In the genomic region with DNA sequence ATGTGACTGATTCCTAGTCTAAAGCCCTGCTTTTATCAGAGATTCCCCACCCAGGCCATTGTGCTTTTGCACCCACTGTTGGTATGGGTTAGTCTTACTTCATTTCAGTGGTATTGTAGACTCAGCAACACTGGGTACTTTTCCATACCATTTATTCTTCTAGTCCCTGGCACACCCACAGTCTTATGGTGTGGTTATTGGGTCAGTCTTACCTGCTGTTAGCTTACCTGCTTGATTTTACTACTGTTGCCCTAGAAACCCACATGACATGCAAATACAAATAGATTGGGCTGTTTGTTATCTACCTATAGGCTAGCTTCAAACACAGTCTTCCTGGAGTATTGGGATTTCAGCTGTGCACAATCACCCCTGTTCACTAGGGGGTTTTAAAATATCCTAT, we compare ENCODE assay signal across 33 mouse cellular contexts. TPM values are rescaled to one million over a fixed set of nuclear protein-coding genes. Genes with fewer than 3 reads are reported as not detected.
DNase-seq lines count a peak whose midpoint lies in the region; ATAC-seq and TF ChIP-seq lines count a peak whose summit lies in the region.
"Had no signal": no experiment of that assay in that cellular context is flagged by ENCODE, and none has a peak within 500 bp of the region (broad histone marks: within the 10 kb centered on the region; RNA-seq: fewer than 3 reads in every experiment).

No protein-coding gene starts in this region.

- no peaks in the 10 kb centered on the region for H3K27me3 ChIP-seq in heart, embryonic 15.5 days
- H3K27me3 ChIP-seq in intestine, embryonic 15.5 days (replicated peaks): no peaks in the 10 kb centered on the region
- H3K27me3 ChIP-seq in limb, embryonic 15.5 days: no peaks in the 10 kb centered on the region
- no peaks in the 10 kb centered on the region for H3K27me3 ChIP-seq in forebrain, embryonic 10.5 days (ENCODE audit: poor library complexity, severe bottlenecking)
- H3K27me3 ChIP-seq: embryonic facial prominence, embryonic 12.5 days; forebrain, embryonic 12.5 days; hindbrain, embryonic 13.5 days; liver, embryonic 15.5 days; midbrain, embryonic 15.5 days; neural tube, embryonic 15.5 days had no signal

- no peaks in the 10 kb centered on the region for H3K36me3 ChIP-seq in heart, embryonic 15.5 days
- H3K36me3 ChIP-seq in intestine, embryonic 15.5 days: no peaks in the 10 kb centered on the region
- H3K36me3 ChIP-seq in limb, embryonic 15.5 days: no peaks in the 10 kb centered on the region
- H3K36me3 ChIP-seq in forebrain, embryonic 10.5 days (replicated peaks): no peaks in the 10 kb centered on the region
- H3K36me3 ChIP-seq: embryonic facial prominence, embryonic 12.5 days; forebrain, embryonic 12.5 days; heart, embryonic 10.5 days; hindbrain, embryonic 13.5 days; liver, embryonic 15.5 days; midbrain, embryonic 10.5 days; midbrain, embryonic 15.5 days; neural tube, embryonic 15.5 days had no signal

- H3K4me2 ChIP-seq in heart, embryonic 15.5 days: no peak overlapping the region
- H3K4me2 ChIP-seq in intestine, embryonic 15.5 days (replicated peaks): no peak overlapping the region
- no peak overlapping the region for H3K4me2 ChIP-seq in limb, embryonic 15.5 days
- H3K4me2 ChIP-seq: embryonic facial prominence, embryonic 12.5 days; forebrain, embryonic 12.5 days; hindbrain, embryonic 13.5 days; liver, embryonic 15.5 days; lung, embryonic 14.5 days; midbrain, embryonic 15.5 days; neural tube, embryonic 15.5 days had no signal

- no peak overlapping the region for H3K9ac ChIP-seq in heart, embryonic 15.5 days
- H3K9ac ChIP-seq in intestine, embryonic 15.5 days: no peak overlapping the region
- no peak overlapping the region for H3K9ac ChIP-seq in limb, embryonic 15.5 days
- H3K9ac ChIP-seq: embryonic facial prominence, embryonic 12.5 days; forebrain, embryonic 12.5 days; forebrain, postnatal 0 days; hindbrain, embryonic 13.5 days; liver, embryonic 15.5 days; lung, embryonic 14.5 days; midbrain, embryonic 15.5 days; neural tube, embryonic 15.5 days had no signal

- ATAC-seq in heart, embryonic 15.5 days (replicated peaks; ENCODE audit: insufficient number of reproducible peaks, insufficient read depth, low FRiP score, low read depth): no peak
- 0 out of 2 replicates have a peak, but pooled peaks have one; percentile 26 for ATAC-seq in intestine, embryonic 15.5 days
- no peak for ATAC-seq in limb, embryonic 15.5 days (ENCODE audit: insufficient number of reproducible peaks, low FRiP score, low TSS enrichment, low read depth)
- ATAC-seq: midbrain, embryonic 15.5 days had no signal

- H3K4me3 ChIP-seq in heart, embryonic 15.5 days: no peak overlapping the region
- no peak overlapping the region for H3K4me3 ChIP-seq in bone marrow macrophage, adult 2 months (ENCODE audit: insufficient read depth, low read length)
- no peak overlapping the region for H3K4me3 ChIP-seq in intestine, embryonic 15.5 days (replicated peaks)
- no peak overlapping the region for H3K4me3 ChIP-seq in limb, embryonic 15.5 days
- no peak overlapping the region for H3K4me3 ChIP-seq in forebrain, embryonic 10.5 days
- H3K4me3 ChIP-seq: embryonic facial prominence, embryonic 12.5 days; erythroblast, embryonic 14.5 days; forebrain, embryonic 12.5 days; heart, embryonic 10.5 days; hindbrain, embryonic 13.5 days; layer of hippocampus, adult 2 months; left cerebral cortex, adult 2 months; liver, embryonic 15.5 days; midbrain, embryonic 10.5 days; midbrain, embryonic 15.5 days; neural tube, embryonic 15.5 days had no signal

- H3K27ac ChIP-seq in heart, embryonic 15.5 days: 0 out of 2 replicates have a peak overlapping the region, but pooled peaks have one; percentile 44
- peak overlapping the region; percentile 62 for H3K27ac ChIP-seq in bone marrow macrophage, adult 2 months (ENCODE audit: insufficient read depth, low read depth, low read length)
- no peak overlapping the region for H3K27ac ChIP-seq in intestine, embryonic 15.5 days
- H3K27ac ChIP-seq in limb, embryonic 15.5 days: peak overlapping the region; percentile 76
- no peak overlapping the region for H3K27ac ChIP-seq in forebrain, embryonic 10.5 days
- H3K27ac ChIP-seq: embryonic facial prominence, embryonic 12.5 days; forebrain, embryonic 12.5 days; heart, embryonic 10.5 days; hindbrain, embryonic 13.5 days; layer of hippocampus, adult 2 months; left cerebral cortex, adult 2 months; liver, embryonic 15.5 days; midbrain, embryonic 10.5 days; midbrain, embryonic 15.5 days; neural tube, embryonic 15.5 days had no signal

- no peak for TF ChIP-seq CTCF in bone marrow macrophage, adult 2 months (IDR thresholded peaks at IDR 0.05; ENCODE audit: low read depth, low read length)

- H3K9me3 ChIP-seq in heart, embryonic 15.5 days (replicated peaks): no peaks in the 10 kb centered on the region
- no peaks in the 10 kb centered on the region for H3K9me3 ChIP-seq in intestine, embryonic 15.5 days
- H3K9me3 ChIP-seq in limb, embryonic 15.5 days: no peaks in the 10 kb centered on the region
- H3K9me3 ChIP-seq in forebrain, embryonic 10.5 days: no peaks in the 10 kb centered on the region
- H3K9me3 ChIP-seq: embryonic facial prominence, embryonic 12.5 days; forebrain, embryonic 12.5 days; heart, embryonic 10.5 days; hindbrain, embryonic 13.5 days; liver, embryonic 15.5 days; midbrain, embryonic 10.5 days; midbrain, embryonic 15.5 days; neural tube, embryonic 15.5 days had no signal

- no peak for TF ChIP-seq POLR2A in bone marrow macrophage, adult 2 months (IDR thresholded peaks at IDR 0.05; ENCODE audit: borderline replicate concordance, low read depth, low read length)

- H3K4me1 ChIP-seq in heart, embryonic 15.5 days (replicated peaks): peaks cover 55% of the 10 kb centered on the region
- peaks cover 60% of the 10 kb centered on the region for H3K4me1 ChIP-seq in bone marrow macrophage, adult 2 months (ENCODE audit: control insufficient read depth, insufficient read depth, low read length)
- H3K4me1 ChIP-seq in intestine, embryonic 15.5 days (replicated peaks): no peaks in the 10 kb centered on the region
- peaks cover 8% of the 10 kb centered on the region; the same call in 1 of the 2 replicates for H3K4me1 ChIP-seq in limb, embryonic 15.5 days
- 0 out of 2 replicates have a peak, but pooled peaks cover 4% of the 10 kb centered on the region for H3K4me1 ChIP-seq in forebrain, embryonic 10.5 days
- H3K4me1 ChIP-seq: forebrain, embryonic 12.5 days; hindbrain, embryonic 13.5 days; midbrain, embryonic 10.5 days; midbrain, embryonic 15.5 days; neural tube, embryonic 15.5 days had no signal

- intact Hi-C loops in heart, postnatal 36 days (cut with DNase I): no loop called here

- no peak for DNase-seq in heart, postnatal 36 days
- no peak for DNase-seq in layer of hippocampus, adult 11-12 months (ENCODE audit: low spot score)
- DNase-seq in urinary bladder, postnatal 25 days (ENCODE audit: low spot score): no peak
- DNase-seq in forebrain, embryonic 10.5 days (ENCODE audit: extremely low spot score, low spot score): no peak
- DNase-seq: adrenal gland, adult 2 months; adrenal gland, postnatal 36 days; cerebellum, adult 2 months; cerebellum, postnatal 36 days; gastrocnemius, postnatal 10 days; kidney, adult 9 months; kidney, postnatal 10 days; lung, embryonic 14.5 days; lung, postnatal 14 days; right cerebral cortex, postnatal 25 days; thymus, adult 2 months; thymus, postnatal 4 days had no signal

RNA-seq across cellular contexts. Expression of a gene that starts 22.3 kb away (rescaled TPM):
- 28.5 and 32.0 TPM in 2 replicates for polyA plus RNA-seq in heart, embryonic 15.5 days (2015; fragmentation: Nextera tagmentation; extraction: Ambion mirVana)
- 10 to 100 TPM; 12.8 to 13.7 TPM for total RNA-seq in heart, postnatal 36 days (2021)
- 7.4 and 8.2 TPM in 2 replicates for polyA plus RNA-seq in bone marrow macrophage, adult 2 months (2012; ENCODE audit: insufficient read depth, insufficient read length, missing spikeins)
- 18.0 and 18.8 TPM in 2 replicates for polyA plus RNA-seq in intestine, embryonic 15.5 days (2015; fragmentation: Nextera tagmentation; extraction: Ambion mirVana)
- 17.3 and 17.4 TPM in 2 replicates for polyA plus RNA-seq in limb, embryonic 15.5 days (2015; fragmentation: Nextera tagmentation; extraction: Ambion mirVana)
- polyA plus RNA-seq in forebrain, embryonic 10.5 days (2016; fragmentation: Nextera tagmentation; extraction: Ambion mirVana): 21.2 and 22.1 TPM in 2 replicates

RNA-seq across cellular contexts. Expression of a gene that starts 48.8 kb away (rescaled TPM):
- polyA plus RNA-seq in heart, embryonic 15.5 days (2015; fragmentation: Nextera tagmentation; extraction: Ambion mirVana): 2.6 and 3.3 TPM in 2 replicates
- 1 to 10 TPM in 1 of 2 experiments, under 1 TPM in 1; 0.78 to 1.0 TPM for total RNA-seq in heart, postnatal 36 days (2021)
- 1.9 and 2.7 TPM in 2 replicates for polyA plus RNA-seq in bone marrow macrophage, adult 2 months (2012; ENCODE audit: insufficient read depth, insufficient read length, missing spikeins)
- polyA plus RNA-seq in intestine, embryonic 15.5 days (2015; fragmentation: Nextera tagmentation; extraction: Ambion mirVana): 2.8 and 3.8 TPM in 2 replicates
- 7.9 and 8.5 TPM in 2 replicates for polyA plus RNA-seq in limb, embryonic 15.5 days (2015; fragmentation: Nextera tagmentation; extraction: Ambion mirVana)
- polyA plus RNA-seq in forebrain, embryonic 10.5 days (2016; fragmentation: Nextera tagmentation; extraction: Ambion mirVana): 1.4 and 2.2 TPM in 2 replicates
- total RNA-seq: granulocyte monocyte progenitor cell, adult 5-6 weeks had no signal
- polyA plus RNA-seq: erythroblast, embryonic 14.5 days had no signal

Comparison
In these comparisons a context has a peak if more than half of its experiments do, and no peak if none do; other contexts are left out.
1. H3K27ac ChIP-seq: peak in heart, embryonic 15.5 days (single experiment), bone marrow macrophage, adult 2 months (single experiment) and limb, embryonic 15.5 days (single experiment); none in intestine, embryonic 15.5 days (single experiment) and forebrain, embryonic 10.5 days (single experiment).